Mouse (Mus musculus) CH12.LX (cell line): ENCODE results near the gene Abhd2. TPM values are rescaled to one million over a fixed set of nuclear protein-coding genes. Genes with fewer than 3 reads are reported as not detected.

Source experiments
- DNase-seq: peaks from one replicate; pipeline ENCODE4 v3.0.0-alpha.2; 2013; ENCODE audit errors: extremely low read depth
- H3K27ac ChIP-seq: 2 replicates; pipeline ENCODE4 v1.5.1; 2012; ENCODE audit warnings: low read depth, mild to moderate bottlenecking, control low read depth, moderate library complexity; ENCODE audit not compliant: insufficient read depth
- H3K27me3 ChIP-seq: replicated peaks from 2 replicates; pipeline ENCODE3; 2012; ENCODE audit warnings: inconsistent platforms
- H3K36me3 ChIP-seq, 2 experiments: replicated peaks in 1 of 2; 2 replicates each; pipeline versions ENCODE3 to v1.6.1; 2012; ENCODE audit warnings: inconsistent platforms in 1 of 2, low read length in 1 of 2, mild to moderate bottlenecking in 1 of 2, mixed read lengths in 1 of 2, moderate library complexity in 1 of 2; ENCODE audit not compliant: control insufficient read depth in 1 of 2, insufficient read depth in 1 of 2
- H3K4me1 ChIP-seq, 2 experiments: 2 replicates each; pipeline ENCODE4 v1.6.1; 2012; ENCODE audit warnings: inconsistent platforms in 1 of 2, moderate library complexity in 1 of 2; ENCODE audit not compliant: insufficient read depth in 2 of 2, control insufficient read depth in 1 of 2
- H3K4me2 ChIP-seq: 2 replicates; pipeline ENCODE4 v1.6.1; 2012; ENCODE audit warnings: low read depth, mild to moderate bottlenecking, control low read depth; ENCODE audit not compliant: poor library complexity, insufficient read depth, severe bottlenecking
- H3K4me3 ChIP-seq, 3 experiments: fragments of 150-350 bp in 1 of 3; sonication (generic) in 1 of 3; replicated peaks in 1 of 3; 2 replicates each; pipeline versions ENCODE3 to v1.5.1; 2011 to 2012; ENCODE audit warnings: low read depth in 2 of 3, low read length in 2 of 3, mild to moderate bottlenecking in 2 of 3, moderate library complexity in 2 of 3, control low read depth in 1 of 3, improper control_type of control experiment in 1 of 3, inconsistent platforms in 1 of 3, mixed read lengths in 1 of 3; ENCODE audit not compliant: poor library complexity in 1 of 3
- H3K79me2 ChIP-seq: replicated peaks from 2 replicates; pipeline ENCODE4 v1.6.1; 2012; ENCODE audit warnings: mild to moderate bottlenecking, moderate library complexity; ENCODE audit not compliant: control insufficient read depth, poor library complexity, insufficient read depth, severe bottlenecking; ENCODE audit errors: extremely low read depth
- H3K9ac ChIP-seq: 2 replicates; pipeline ENCODE4 v1.6.1; 2012; ENCODE audit warnings: low read depth, mild to moderate bottlenecking, control low read depth, moderate library complexity; ENCODE audit not compliant: insufficient read depth
- H3K9me3 ChIP-seq: replicated peaks from 2 replicates; pipeline ENCODE3; 2012; ENCODE audit warnings: low read length, inconsistent platforms, mixed read lengths
- BHLHE40 ChIP-seq: IDR thresholded peaks from 2 replicates; pipeline ENCODE4 v1.6.1; 2011; ENCODE audit warnings: mild to moderate bottlenecking, low read depth, low read length, improper control_type of control experiment
- CHD2 ChIP-seq: IDR thresholded peaks from 2 replicates; pipeline ENCODE4 v1.6.1; 2011; ENCODE audit warnings: low read length, improper control_type of control experiment
- CTCF ChIP-seq, 2 experiments: IDR thresholded peaks in 1 of 2; conservative IDR thresholded peaks in 1 of 2; 2 replicates each; pipeline ENCODE4 v1.5.1; 2011 to 2012; ENCODE audit warnings: low read depth in 2 of 2, low read length in 2 of 2, improper control_type of control experiment in 1 of 2, inconsistent platforms in 1 of 2, mild to moderate bottlenecking in 1 of 2, moderate library complexity in 1 of 2
- E2F4 ChIP-seq: IDR thresholded peaks from 2 replicates; pipeline ENCODE4 v1.6.1; 2011; ENCODE audit warnings: low read depth, low read length, improper control_type of control experiment; ENCODE audit not compliant: insufficient replicate concordance
- ELF1 ChIP-seq: IDR thresholded peaks from 2 replicates; pipeline ENCODE4 v1.6.1; 2014; ENCODE audit warnings: low read depth, mild to moderate bottlenecking, inconsistent platforms, low read length, improper control_type of control experiment
- GABPA ChIP-seq: IDR thresholded peaks from 2 replicates; pipeline ENCODE4 v1.6.1; 2012; ENCODE audit warnings: low read depth, low read length, improper control_type of control experiment, inconsistent platforms; ENCODE audit not compliant: insufficient replicate concordance
- IRF4 ChIP-seq: IDR thresholded peaks from 2 replicates; pipeline ENCODE4 v1.6.1; 2014; ENCODE audit warnings: low read depth, mild to moderate bottlenecking, inconsistent platforms, low read length, improper control_type of control experiment
- KAT2A ChIP-seq: IDR thresholded peaks from 2 replicates; pipeline ENCODE4 v1.6.1; 2012; ENCODE audit warnings: low read length, improper control_type of control experiment, inconsistent platforms; ENCODE audit not compliant: insufficient replicate concordance
- MAFK ChIP-seq: IDR thresholded peaks from 2 replicates; pipeline ENCODE4 v1.6.1; 2011; ENCODE audit warnings: low read length, improper control_type of control experiment; ENCODE audit not compliant: insufficient replicate concordance
- MAX ChIP-seq: IDR thresholded peaks from 2 replicates; pipeline ENCODE4 v1.6.1; 2011; ENCODE audit warnings: low read length, improper control_type of control experiment
- MXI1 ChIP-seq: IDR thresholded peaks from 2 replicates; pipeline ENCODE4 v1.6.1; 2011; ENCODE audit warnings: mild to moderate bottlenecking, low read depth, low read length, improper control_type of control experiment
- NELFE ChIP-seq: IDR thresholded peaks from 2 replicates; pipeline ENCODE4 v1.6.1; 2011; ENCODE audit warnings: low read depth, low read length, improper control_type of control experiment
- NRF1 ChIP-seq: IDR thresholded peaks from 2 replicates; pipeline ENCODE4 v1.6.1; 2014; ENCODE audit warnings: low read depth, mild to moderate bottlenecking, inconsistent platforms, low read length, improper control_type of control experiment, moderate library complexity
- POLR2AphosphoS2 ChIP-seq: IDR thresholded peaks from 2 replicates; pipeline ENCODE4 v1.6.1; 2011; ENCODE audit warnings: low read depth, low read length, improper control_type of control experiment
- RCOR1 ChIP-seq: conservative IDR thresholded peaks from 2 replicates; pipeline ENCODE4 v1.6.1; 2012; ENCODE audit warnings: low read depth, mild to moderate bottlenecking, inconsistent platforms, low read length, improper control_type of control experiment
- UBTF ChIP-seq: IDR thresholded peaks from 2 replicates; pipeline ENCODE4 v1.6.1; 2012; ENCODE audit warnings: low read depth, mild to moderate bottlenecking, inconsistent platforms, low read length, improper control_type of control experiment, moderate library complexity
- USF1 ChIP-seq: IDR thresholded peaks from 2 replicates; pipeline ENCODE4 v1.6.1; 2014; ENCODE audit warnings: low read depth, mild to moderate bottlenecking, inconsistent platforms, low read length, improper control_type of control experiment
- USF2 ChIP-seq: conservative IDR thresholded peaks from 2 replicates; pipeline ENCODE4 v1.6.1; 2011; ENCODE audit warnings: low read depth, low read length, improper control_type of control experiment
- ZC3H11A ChIP-seq: IDR thresholded peaks from 2 replicates; pipeline ENCODE4 v1.6.1; 2012; ENCODE audit warnings: low read depth, mild to moderate bottlenecking, inconsistent platforms, low read length, improper control_type of control experiment
- ZMIZ1 ChIP-seq: IDR thresholded peaks from 2 replicates; pipeline ENCODE4 v1.6.1; 2012; ENCODE audit warnings: low read depth, mild to moderate bottlenecking, inconsistent platforms, low read length, improper control_type of control experiment
- dilution Hi-C: fragments of 300-500 bp; cut with MboI; formaldehyde crosslinking; loops from 2 replicates; pipeline ENCODE4 v1.14.3; 2020; ENCODE audit warnings: low sequenced_read_pairs; ENCODE audit not compliant: extremely low pct_unique_long_range_greater_than_20kb, extremely low pct_ligation_motif_present
- in situ Hi-C: fragments of 300-500 bp; cut with MboI; formaldehyde crosslinking; loops from 3 replicates; pipeline ENCODE4 v1.14.3; 2019; ENCODE audit warnings: low sequenced_read_pairs, low pct_ligation_motif_present, low pct_unique_long_range_greater_than_20kb, mixed read lengths
- polyA plus RNA-seq: library from polyadenylated mRNA; unstranded; fragments of >175 nt; gene quantifications from 2 replicates; pipeline ENCODE4 v1.2.1, GENCODE M21; 2012; ENCODE audit warnings: low read depth; ENCODE audit not compliant: insufficient read length
- total RNA-seq, 2 experiments: library from RNA; depleted of rRNA; stranded (reverse); fragments of 300-350 nt in 1 of 2; fragments of >200 nt in 1 of 2; gene quantifications; 2 replicates each; pipeline ENCODE4 v1.2.3; 2012 to 2014

Gene Abhd2
- total and polyA plus RNA-seq, 3 experiments, result 6.0 to 15.4 (median 9.9) TPM

DNA sequence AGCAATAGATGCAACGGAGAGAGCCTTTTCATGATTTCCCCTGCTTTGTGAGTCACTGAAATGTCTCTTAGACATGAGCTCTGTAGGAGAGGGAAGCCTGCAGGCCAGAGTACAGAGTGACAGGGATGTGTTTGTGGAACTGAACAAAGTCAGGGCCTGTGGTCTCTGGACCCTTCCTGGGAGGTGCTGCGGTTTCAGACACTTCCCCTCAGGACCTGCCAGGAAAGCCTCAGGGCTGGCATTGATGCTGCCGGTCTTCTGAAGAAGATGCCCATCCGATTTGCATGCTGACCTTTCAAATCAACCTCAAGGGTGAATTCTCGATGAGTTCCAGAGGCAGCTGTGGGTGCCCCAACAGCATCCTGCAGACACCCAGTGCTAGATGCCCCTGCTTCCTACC lies 41.5 kb downstream of the Abhd2 start:
- peaks cover 0 to 15% of the 10 kb centered on the region in 2 experiments for H3K36me3 ChIP-seq
- no peaks in the 10 kb centered on the region for H3K79me2 ChIP-seq
- H3K27me3 ChIP-seq, result no peaks in the 10 kb centered on the region
- TF ChIP-seq ZC3H11A (no peak), ELF1 (no peak), KAT2A (no peak), CHD2 (no peak), BHLHE40 (no peak), E2F4 (no peak), POLR2AphosphoS2 (no peak), RCOR1 (no peak), CTCF (conservative IDR thresholded peaks at IDR 0.05 in 1 of 2, IDR thresholded peaks at IDR 0.05 in 1 of 2; ENCODE audit: low read depth in 2 of 2, low read length in 2 of 2) (no peak), MXI1 (no peak), GABPA (no peak), MAFK (no peak), NELFE (no peak)
- H3K9ac ChIP-seq, result no peak overlapping the region
- no peak overlapping the region for H3K4me2 ChIP-seq
- dilution Hi-C loops (no loop called here), in situ Hi-C loops (no loop called here)
- DNase-seq, result peak; percentile 31
- no peak overlapping the region for H3K4me3 ChIP-seq
- H3K9me3 ChIP-seq, result no peaks in the 10 kb centered on the region
- peaks cover 14 to 72% of the 10 kb centered on the region in 2 experiments for H3K4me1 ChIP-seq
- no peak overlapping the region for H3K27ac ChIP-seq

DNA sequence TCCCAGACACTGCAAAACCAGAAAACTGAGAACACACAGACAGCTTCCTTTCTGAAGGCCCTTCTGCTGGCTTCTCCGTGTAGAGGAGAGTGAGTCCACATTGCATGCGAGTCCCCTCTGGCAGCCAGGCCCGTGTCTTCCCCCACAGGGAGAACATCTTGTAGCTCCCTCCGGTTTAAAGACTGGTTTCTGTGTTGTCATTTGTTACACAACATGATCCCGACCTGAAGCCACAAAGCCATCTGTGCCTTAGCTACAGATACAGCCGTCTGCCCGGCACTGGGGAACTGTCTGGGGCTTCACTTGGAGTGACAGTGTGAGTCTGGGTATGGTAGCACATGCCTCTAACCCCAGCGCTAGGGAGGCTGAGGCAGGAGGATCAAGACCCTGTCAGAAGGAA lies 42.1 kb downstream of the Abhd2 start:
- Histone ChIP-seq H3K27me3 (no peaks in the 10 kb centered on the region), H3K79me2 (no peaks in the 10 kb centered on the region), H3K4me3 (no peak overlapping the region), H3K27ac (no peak overlapping the region), H3K9me3 (no peaks in the 10 kb centered on the region), H3K4me2 (no peak overlapping the region), H3K36me3 (peaks cover 0 to 16% of the 10 kb centered on the region in 2 experiments), H3K4me1 (peaks cover 14 to 65% of the 10 kb centered on the region in 2 experiments), H3K9ac (no peak overlapping the region)
- in situ Hi-C loops, result no loop called here
- DNase-seq, result no peak
- dilution Hi-C loops, result no loop called here
- no peak for TF ChIP-seq USF2
- no peak for TF ChIP-seq MXI1
- TF ChIP-seq CTCF (conservative IDR thresholded peaks at IDR 0.05 in 1 of 2, IDR thresholded peaks at IDR 0.05 in 1 of 2; ENCODE audit: low read depth in 2 of 2, low read length in 2 of 2), result no peak
- TF ChIP-seq MAX, result no peak
- TF ChIP-seq IRF4, result no peak
- no peak for TF ChIP-seq ZMIZ1
- no peak for TF ChIP-seq USF1
- no peak for TF ChIP-seq UBTF
- no peak for TF ChIP-seq NELFE
- TF ChIP-seq NRF1, result no peak
- no peak for TF ChIP-seq POLR2AphosphoS2
